Mouse (Mus musculus) midbrain, embryonic 16.5 days (tissue): ENCODE results near the gene Cyb5d2. TPM values are rescaled to one million over a fixed set of nuclear protein-coding genes. Genes with fewer than 3 reads are reported as not detected.
"Not testable (repeated sequence)": the region's sequence is repeated elsewhere in the genome, so short reads cannot be mapped to it uniquely, and the experiment has no call there.

Source experiments
- ATAC-seq: fragments of 200-750 bp; cut with Nextera tagmentation; 2 replicates; pipeline ENCODE4 v1.8.0; 2017; ENCODE audit warnings: moderate TSS enrichment
- H3K27ac ChIP-seq: fragments of 300-500 bp; sonication (generic); 2 replicates; pipeline ENCODE4 v1.5.1; 2014; ENCODE audit warnings: mild to moderate bottlenecking, low read length, mixed read lengths
- H3K27me3 ChIP-seq: fragments of 300-500 bp; sonication (generic); 2 replicates; pipeline ENCODE4 v1.6.1; 2014; ENCODE audit warnings: low read depth, low read length, mixed read lengths; ENCODE audit not compliant: control insufficient read depth, insufficient read depth
- H3K36me3 ChIP-seq: fragments of 300-500 bp; sonication (generic); 2 replicates; pipeline ENCODE4 v1.6.1; 2014; ENCODE audit warnings: mild to moderate bottlenecking, low read length, moderate library complexity, mixed read lengths; ENCODE audit not compliant: control insufficient read depth, insufficient read depth
- H3K4me1 ChIP-seq: fragments of 300-500 bp; sonication (generic); 2 replicates; pipeline ENCODE4 v1.6.1; 2014; ENCODE audit warnings: mild to moderate bottlenecking, low read length, mixed read lengths; ENCODE audit not compliant: control insufficient read depth, insufficient read depth
- H3K4me2 ChIP-seq: fragments of 300-500 bp; sonication (generic); 2 replicates; pipeline ENCODE4 v1.6.1; 2014; ENCODE audit warnings: mild to moderate bottlenecking, low read length, mixed read lengths
- H3K4me3 ChIP-seq: fragments of 300-500 bp; sonication (generic); 2 replicates; pipeline ENCODE4 v1.5.1; 2014; ENCODE audit warnings: low read depth, mild to moderate bottlenecking, low read length, moderate library complexity, mixed read lengths
- H3K9ac ChIP-seq: fragments of 300-500 bp; sonication (generic); 2 replicates; pipeline ENCODE4 v1.6.1; 2014; ENCODE audit warnings: low read depth, low read length, mixed read lengths
- H3K9me3 ChIP-seq: fragments of 300-500 bp; sonication (generic); replicated peaks from 2 replicates; pipeline ENCODE4 v1.6.1; 2014; ENCODE audit warnings: mild to moderate bottlenecking, low read length, mixed read lengths; ENCODE audit not compliant: control insufficient read depth, poor library complexity, severe bottlenecking
- WGBS: fragments of 180-500 bp; shearing (Covaris S2); extraction: QIAGEN DNeasy Blood & Tissue Kit; methylation state at CpG from one replicate; pipeline ENCODE4 v1.1.7; 2014; 5-methylcytosine and 5-hydroxymethylcytosine counted together
- polyA plus RNA-seq: library from polyadenylated mRNA; unstranded; fragments of >200 nt; fragmentation: Nextera tagmentation; extraction: Ambion mirVana; gene quantifications from 2 replicates; pipeline ENCODE4 v1.2.1, GENCODE M21; 2015

Gene Cyb5d2
- polyA plus RNA-seq, 1 experiment from 2014 or later: 9.2 TPM

DNA sequence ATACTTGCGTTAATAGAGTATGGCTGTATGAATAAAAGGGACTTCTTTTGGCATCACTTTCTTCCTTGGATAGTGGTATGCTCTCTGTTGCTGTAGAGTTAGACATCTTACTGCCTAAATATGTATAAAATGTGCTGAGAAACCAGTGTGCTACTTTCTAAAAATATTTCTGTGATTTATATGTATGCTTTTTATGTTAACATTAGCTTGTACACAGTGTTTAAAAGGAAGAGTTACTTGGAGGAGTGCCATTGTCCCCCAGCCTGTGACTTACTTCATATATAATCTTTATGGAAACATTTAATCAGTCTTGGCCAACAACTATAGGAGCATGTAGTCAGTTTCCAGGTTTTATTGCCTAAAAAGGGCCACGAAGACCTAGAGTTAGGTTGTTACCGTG lies 26.9 kb downstream of the Cyb5d2 start:
- WGBS: 98% methylated on average over 3 of the region's 3 CpGs
- ATAC-seq: no peak
- Histone ChIP-seq H3K4me1 (no peaks in the 10 kb centered on the region), H3K36me3 (peaks cover 11% of the 10 kb centered on the region), H3K4me2 (no peak overlapping the region), H3K4me3 (no peak overlapping the region), H3K9me3 (no peaks in the 10 kb centered on the region), H3K27ac (no peak overlapping the region), H3K27me3 (no peaks in the 10 kb centered on the region), H3K9ac (no peak overlapping the region)

DNA sequence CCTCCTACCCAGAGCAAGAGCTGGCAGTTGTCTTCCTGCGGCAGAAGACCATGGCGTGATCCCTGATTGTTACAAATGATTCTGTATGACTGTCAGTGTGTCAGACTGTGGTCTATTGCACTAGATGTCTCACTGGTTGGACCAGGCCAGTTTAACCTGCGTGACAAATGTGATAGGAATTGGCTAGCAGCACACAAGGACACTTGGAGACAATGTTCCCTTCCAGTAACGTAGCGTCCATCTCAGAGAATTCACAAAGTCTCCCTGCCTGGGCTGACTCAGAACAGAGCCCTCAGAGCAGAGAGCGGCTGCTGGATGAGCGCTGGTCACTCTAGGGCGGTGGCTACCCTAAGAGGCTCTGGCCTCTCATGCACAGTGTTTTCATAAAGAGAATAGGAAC lies 28.2 kb downstream of the Cyb5d2 start:
- ATAC-seq: no peak
- no peak overlapping the region for H3K4me3 ChIP-seq
- H3K4me1 ChIP-seq: no peaks in the 10 kb centered on the region
- WGBS: 92% methylated on average over 8 of the region's 8 CpGs
- H3K27me3 ChIP-seq: no peaks in the 10 kb centered on the region
- H3K27ac ChIP-seq: no peak overlapping the region
- H3K9ac ChIP-seq: no peak overlapping the region
- H3K4me2 ChIP-seq: no peak overlapping the region
- H3K9me3 ChIP-seq: no peaks in the 10 kb centered on the region
- H3K36me3 ChIP-seq: peaks cover 11% of the 10 kb centered on the region

DNA sequence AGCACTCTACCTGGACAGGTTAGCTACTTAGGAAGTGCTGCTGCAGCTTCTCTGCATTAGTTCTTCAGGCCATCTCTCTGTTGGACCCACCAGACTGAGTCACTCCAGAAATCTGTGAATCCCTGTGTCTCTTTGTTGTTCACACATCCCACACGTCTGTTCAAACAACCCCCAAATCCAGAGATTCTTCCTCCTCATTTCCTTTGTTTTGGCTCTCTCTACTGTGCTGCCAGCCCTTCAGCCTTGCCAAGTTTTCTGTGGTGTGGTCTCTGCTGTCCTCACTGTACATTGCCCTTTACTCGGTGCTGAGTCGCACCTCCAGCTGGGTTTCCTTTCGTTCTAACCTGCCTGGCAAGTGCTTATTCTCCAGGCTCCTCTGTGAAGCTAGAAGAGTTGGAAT lies 31.7 kb downstream of the Cyb5d2 start:
- Histone ChIP-seq H3K4me1 (no peaks in the 10 kb centered on the region), H3K27me3 (no peaks in the 10 kb centered on the region), H3K4me2 (no peak overlapping the region), H3K9me3 (no peaks in the 10 kb centered on the region), H3K4me3 (no peak overlapping the region), H3K9ac (no peak overlapping the region), H3K36me3 (peaks cover 30% of the 10 kb centered on the region), H3K27ac (no peak overlapping the region)
- no peak for ATAC-seq
- 79% methylated on average over 4 of the region's 4 CpGs for WGBS

DNA sequence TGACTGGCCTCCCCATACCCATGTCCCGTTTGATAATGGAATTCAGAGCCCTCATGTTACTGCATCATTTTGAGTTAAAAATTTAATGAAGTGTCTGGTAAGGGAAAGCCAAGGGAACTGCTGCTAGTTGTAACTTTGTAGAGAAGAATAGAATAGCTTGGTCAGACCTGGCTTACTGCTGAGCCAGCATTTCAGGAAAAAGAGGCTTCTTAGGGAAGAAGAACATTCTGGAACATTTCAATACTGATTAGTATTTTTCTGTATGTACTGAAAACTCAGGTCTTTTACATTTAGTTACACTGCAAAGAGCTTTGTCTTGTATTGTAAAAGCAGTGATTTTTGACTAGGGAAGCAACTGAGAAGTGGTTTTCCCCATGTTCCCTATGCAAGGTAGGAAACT lies 35.2 kb downstream of the Cyb5d2 start:
- ATAC-seq: no peak
- Histone ChIP-seq H3K27ac (no peak overlapping the region), H3K4me2 (no peak overlapping the region), H3K4me3 (no peak overlapping the region), H3K27me3 (no peaks in the 10 kb centered on the region), H3K9ac (no peak overlapping the region), H3K36me3 (peaks cover 48% of the 10 kb centered on the region), H3K9me3 (no peaks in the 10 kb centered on the region), H3K4me1 (no peaks in the 10 kb centered on the region)
- WGBS: 93% methylated on average over 1 of the region's 1 CpGs

DNA sequence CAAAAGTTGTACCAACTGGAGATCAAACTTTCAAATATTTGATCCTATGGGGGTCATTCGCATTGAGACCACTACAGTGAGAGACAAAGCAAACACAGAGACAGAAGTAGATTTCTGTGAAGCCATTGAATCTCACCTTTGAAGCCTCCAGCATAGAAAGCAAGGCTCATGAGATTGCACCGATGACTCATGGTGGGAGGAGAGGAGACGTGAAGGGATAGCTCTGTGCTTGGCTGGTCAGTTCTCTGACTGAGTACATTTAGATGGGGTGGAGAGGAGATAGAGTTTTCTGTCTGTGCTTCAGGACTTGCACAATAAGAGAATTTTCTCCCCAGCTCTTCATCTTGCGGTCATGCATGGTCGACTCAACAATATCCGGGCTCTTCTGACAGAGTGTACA lies 36.4 kb downstream of the Cyb5d2 start:
- no peaks in the 10 kb centered on the region for H3K27me3 ChIP-seq
- 93% methylated on average over 6 of the region's 6 CpGs for WGBS
- no peak for ATAC-seq
- no peak overlapping the region for H3K27ac ChIP-seq
- H3K4me2 ChIP-seq: no peak overlapping the region
- peaks cover 48% of the 10 kb centered on the region for H3K36me3 ChIP-seq
- H3K4me3 ChIP-seq: no peak overlapping the region
- no peaks in the 10 kb centered on the region for H3K9me3 ChIP-seq
- no peaks in the 10 kb centered on the region for H3K4me1 ChIP-seq
- no peak overlapping the region for H3K9ac ChIP-seq

DNA sequence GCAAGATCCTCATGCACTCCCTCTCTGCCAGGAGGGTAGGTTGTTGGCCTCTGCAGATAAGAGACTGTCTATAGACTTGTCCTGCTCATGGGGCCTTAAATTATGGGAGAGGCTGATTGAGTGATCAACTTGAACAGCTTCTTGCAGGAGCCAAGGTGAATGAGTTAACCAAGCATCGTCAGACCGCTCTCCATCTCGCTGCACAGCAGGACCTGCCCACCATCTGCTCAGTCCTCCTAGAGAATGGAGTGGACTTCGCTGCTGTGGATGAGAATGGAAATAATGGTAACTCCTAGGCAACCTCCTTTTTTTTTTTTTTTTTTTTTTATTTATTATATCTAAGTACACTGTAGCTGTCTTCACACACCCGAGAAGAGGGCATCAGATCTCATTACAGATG lies 37.6 kb downstream of the Cyb5d2 start:
- ATAC-seq: no peak
- H3K9ac ChIP-seq: no peak overlapping the region
- H3K27ac ChIP-seq: no peak overlapping the region
- no peaks in the 10 kb centered on the region for H3K9me3 ChIP-seq
- no peaks in the 10 kb centered on the region for H3K4me1 ChIP-seq
- no peak overlapping the region for H3K4me3 ChIP-seq
- 93% methylated on average over 5 of the region's 5 CpGs for WGBS
- H3K36me3 ChIP-seq: peaks cover 53% of the 10 kb centered on the region
- H3K27me3 ChIP-seq: no peaks in the 10 kb centered on the region
- no peak overlapping the region for H3K4me2 ChIP-seq

DNA sequence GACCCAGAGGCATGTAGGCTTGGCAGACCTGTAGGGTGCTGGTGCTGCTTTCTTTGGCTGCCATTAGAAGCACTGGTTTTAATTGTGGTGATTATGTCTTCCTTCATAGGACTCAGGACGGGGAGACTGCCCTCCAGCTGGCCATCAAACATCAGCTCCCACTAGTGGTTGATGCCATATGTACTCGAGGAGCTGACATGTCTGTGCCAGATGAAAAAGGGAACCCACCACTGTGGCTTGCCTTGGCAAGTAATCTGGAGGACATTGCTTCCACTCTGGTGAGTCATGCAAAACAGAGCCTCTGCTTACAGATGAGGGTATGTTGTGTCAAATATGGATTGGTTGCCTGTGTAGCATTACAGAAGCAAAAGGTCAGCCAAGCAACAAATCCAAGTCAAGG lies 44.0 kb downstream of the Cyb5d2 start:
- 46% methylated on average over 2 of the region's 2 CpGs for WGBS
- ATAC-seq: no peak

DNA sequence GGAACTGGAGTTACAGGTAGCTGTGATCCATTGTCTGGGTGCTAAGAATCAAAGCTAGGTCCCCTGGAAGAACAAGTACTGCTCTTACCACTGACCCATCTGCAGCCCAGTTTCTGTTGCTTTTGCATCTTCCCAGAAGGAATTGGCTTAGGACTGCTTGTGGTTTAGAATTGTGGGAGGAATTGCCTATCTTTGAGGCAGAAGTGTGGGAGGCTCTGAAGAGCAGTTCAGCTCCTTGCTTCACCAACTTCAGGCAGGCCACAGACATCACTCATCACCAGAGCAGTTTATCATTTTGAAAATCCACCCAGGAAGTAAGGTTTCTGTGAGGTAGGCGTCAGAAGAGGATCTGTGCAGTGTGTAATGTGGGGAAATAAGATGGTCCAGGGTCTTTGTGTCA lies 56.9 kb downstream of the Cyb5d2 start:
- no peak overlapping the region for H3K4me2 ChIP-seq
- H3K4me1 ChIP-seq: no peaks in the 10 kb centered on the region
- ATAC-seq: no peak
- H3K27me3 ChIP-seq: no peaks in the 10 kb centered on the region
- peaks cover 12% of the 10 kb centered on the region for H3K36me3 ChIP-seq
- H3K9me3 ChIP-seq: no peaks in the 10 kb centered on the region
- WGBS: 95% methylated on average over 1 of the region's 1 CpGs
- no peak overlapping the region for H3K9ac ChIP-seq
- no peak overlapping the region for H3K4me3 ChIP-seq
- H3K27ac ChIP-seq: no peak overlapping the region

More for the DNA sequence above, 44.0 kb downstream of the Cyb5d2 start:
- peaks cover 55% of the 10 kb centered on the region for H3K36me3 ChIP-seq
- H3K9ac ChIP-seq: no peak overlapping the region
- no peak overlapping the region for H3K27ac ChIP-seq
- H3K4me2 ChIP-seq: no peak overlapping the region
- H3K9me3 ChIP-seq: no peaks in the 10 kb centered on the region
- no peaks in the 10 kb centered on the region for H3K27me3 ChIP-seq
- H3K4me3 ChIP-seq: no peak overlapping the region
- H3K4me1 ChIP-seq: no peaks in the 10 kb centered on the region

DNA sequence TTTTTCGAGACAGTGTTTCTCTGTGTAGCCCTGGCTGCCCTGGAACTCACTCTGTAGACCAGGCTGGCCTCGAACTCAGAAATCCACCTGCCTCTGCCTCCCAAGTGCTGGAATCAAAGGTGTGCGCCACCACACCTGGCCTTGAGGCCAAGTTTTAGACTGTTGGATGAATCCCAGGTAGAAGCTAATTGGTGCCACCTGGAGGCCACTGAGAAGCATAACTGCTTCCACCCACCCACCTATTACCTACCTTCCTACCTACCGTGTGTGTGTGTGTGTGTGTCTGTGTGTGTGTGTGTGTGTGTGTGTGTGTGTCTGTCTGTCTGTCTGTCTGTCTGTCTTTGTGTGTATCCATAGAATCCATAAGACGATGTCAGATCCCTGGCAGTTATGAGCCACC lies 58.4 kb downstream of the Cyb5d2 start:
- ATAC-seq: not testable (repeated sequence)

DNA sequence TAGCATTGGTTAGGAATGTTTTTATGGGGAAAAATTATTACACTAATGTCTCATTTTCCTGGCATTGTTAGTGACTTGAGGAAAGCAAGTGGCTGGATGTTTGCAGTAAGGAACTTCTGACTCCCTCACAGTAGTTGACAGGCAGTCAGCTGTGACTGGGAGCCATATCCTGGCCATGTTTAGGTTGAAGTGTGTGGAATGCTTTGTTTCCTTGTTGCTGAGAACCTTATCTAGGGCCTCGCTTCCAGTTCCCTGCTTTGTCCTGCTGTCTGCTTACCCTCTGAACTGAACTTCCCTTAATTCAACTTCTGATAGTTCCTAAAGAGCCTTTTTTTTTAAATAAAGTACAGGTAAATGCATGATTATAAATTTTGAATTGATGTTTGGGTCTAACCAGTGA lies 59.6 kb downstream of the Cyb5d2 start:
- no peak overlapping the region for H3K27ac ChIP-seq
- H3K9ac ChIP-seq: no peak overlapping the region
- 67% methylated on average over 1 of the region's 1 CpGs for WGBS
- ATAC-seq: no peak
- H3K27me3 ChIP-seq: no peaks in the 10 kb centered on the region
- H3K4me3 ChIP-seq: no peak overlapping the region
- H3K4me1 ChIP-seq: no peaks in the 10 kb centered on the region
- H3K9me3 ChIP-seq: no peaks in the 10 kb centered on the region
- peaks cover 24% of the 10 kb centered on the region for H3K36me3 ChIP-seq
- H3K4me2 ChIP-seq: no peak overlapping the region

More for the DNA sequence above, 58.4 kb downstream of the Cyb5d2 start:
- not testable (repeated sequence) for H3K4me1 ChIP-seq, H3K27me3 ChIP-seq, H3K9me3 ChIP-seq, H3K27ac ChIP-seq, H3K4me3 ChIP-seq, H3K4me2 ChIP-seq, H3K9ac ChIP-seq
- WGBS: 87% methylated on average over 4 of the region's 5 CpGs
- peaks cover 18% of the 10 kb centered on the region for H3K36me3 ChIP-seq
